Mouse (Mus musculus) lung, embryonic 14.5 days (tissue): ENCODE data around the gene Prkd3. TPM values are rescaled to one million over a fixed set of nuclear protein-coding genes. Genes with fewer than 3 reads are reported as not detected.

ENCODE experiments used
- ATAC-seq: fragments of 200-750 bp; cut with Nextera tagmentation; 2 replicates; pipeline ENCODE4 v1.8.0; 2017; ENCODE audit warnings: mild to moderate bottlenecking, moderate TSS enrichment, moderate library complexity; ENCODE audit not compliant: insufficient read depth
- DNase-seq: peaks from one replicate; pipeline ENCODE4 v3.0.0-alpha.2; 2015
- H3K27ac ChIP-seq: fragments of 300-500 bp; sonication (generic); 2 replicates; pipeline ENCODE4 v1.5.1; 2014; ENCODE audit warnings: low read depth, mild to moderate bottlenecking, moderate library complexity
- H3K27me3 ChIP-seq: fragments of 300-500 bp; sonication (generic); 2 replicates; pipeline ENCODE4 v1.6.1; 2014; ENCODE audit warnings: low read length, control low read depth; ENCODE audit not compliant: insufficient read depth
- H3K36me3 ChIP-seq: fragments of 300-500 bp; sonication (generic); 2 replicates; pipeline ENCODE4 v1.6.1; 2014; ENCODE audit warnings: control low read depth; ENCODE audit not compliant: insufficient read depth
- H3K4me1 ChIP-seq: fragments of 300-500 bp; sonication (generic); 2 replicates; pipeline ENCODE4 v1.6.1; 2014; ENCODE audit warnings: antibody characterized with exemption, control low read depth; ENCODE audit not compliant: insufficient read depth
- H3K4me2 ChIP-seq: fragments of 300-500 bp; sonication (generic); 2 replicates; pipeline ENCODE4 v1.6.1; 2014; ENCODE audit warnings: mild to moderate bottlenecking
- H3K4me3 ChIP-seq: fragments of 300-500 bp; sonication (generic); 2 replicates; pipeline ENCODE4 v1.5.1; 2014; ENCODE audit warnings: low read depth, low read length
- H3K9ac ChIP-seq: fragments of 300-500 bp; sonication (generic); 2 replicates; pipeline ENCODE4 v1.6.1; 2014
- H3K9me3 ChIP-seq: fragments of 300-500 bp; sonication (generic); 2 replicates; pipeline ENCODE4 v1.6.1; 2016; ENCODE audit warnings: low read depth, low read length, control low read depth
- CTCF ChIP-seq: IDR thresholded peaks from 2 replicates; pipeline ENCODE4 v1.5.1; 2016; ENCODE audit warnings: antibody characterized with exemption, low read depth
- WGBS: fragments of 180-500 bp; shearing (Covaris S2); extraction: QIAGEN DNeasy Blood & Tissue Kit; methylation state at CpG from one replicate; pipeline ENCODE4 v1.1.7; 2014; 5-methylcytosine and 5-hydroxymethylcytosine counted together
- polyA plus RNA-seq: library from polyadenylated mRNA; unstranded; fragments of >200 nt; fragmentation: Nextera tagmentation; extraction: Ambion mirVana; gene quantifications from 2 replicates; pipeline ENCODE4 v1.2.1, GENCODE M21; 2014

Prkd3 gene
- polyA plus RNA-seq, 1 experiment from 2014 or later, result 52.4 TPM

DNA sequence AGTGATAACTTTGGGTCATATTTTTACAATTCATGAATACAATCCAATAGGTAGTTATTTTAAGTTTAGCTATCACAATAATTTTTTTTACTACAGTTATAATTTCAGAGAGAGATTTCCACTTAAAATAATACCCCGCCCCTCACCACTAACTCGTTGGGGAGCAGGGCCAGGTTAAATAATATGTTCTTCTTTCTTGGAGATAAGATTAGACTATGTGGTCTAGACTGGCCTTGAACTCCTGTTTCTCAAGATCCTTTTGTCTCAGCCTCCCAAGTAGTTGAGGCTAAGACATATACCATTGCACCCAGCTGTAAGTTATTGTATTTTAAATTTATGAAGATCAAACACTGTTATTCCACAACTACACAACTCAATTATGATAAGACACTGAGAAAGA is 7.0 kb downstream of the Prkd3 start:
- no peak overlapping the region for H3K4me2 ChIP-seq
- no peaks in the 10 kb centered on the region for H3K9me3 ChIP-seq
- no peak overlapping the region for H3K9ac ChIP-seq
- WGBS, result 65% methylated on average over 2 of the region's 2 CpGs
- peaks cover 11% of the 10 kb centered on the region for H3K4me1 ChIP-seq
- TF ChIP-seq CTCF, result no peak
- H3K27me3 ChIP-seq, result no peaks in the 10 kb centered on the region
- ATAC-seq, result no peak
- no peak overlapping the region for H3K27ac ChIP-seq
- H3K36me3 ChIP-seq, result peaks cover 24% of the 10 kb centered on the region
- DNase-seq, result no peak
- H3K4me3 ChIP-seq, result no peak overlapping the region

- no peak for ATAC-seq
- H3K27ac ChIP-seq, result no peak overlapping the region
- TF ChIP-seq CTCF, result no peak
Observed at GRCm38 (mm10) chr17:78999745-79000270, 20.8 kb downstream of the Prkd3 start.

GRCm38 (mm10) chr17:78999189-78999588 is 21.4 kb downstream of the Prkd3 start:
- DNase-seq (no peak), ATAC-seq (no peak)
- no peak overlapping the region for H3K4me2 ChIP-seq
- no peak overlapping the region for H3K9ac ChIP-seq
- H3K9me3 ChIP-seq, result no peaks in the 10 kb centered on the region
- no peaks in the 10 kb centered on the region for H3K4me1 ChIP-seq
- H3K27me3 ChIP-seq, result no peaks in the 10 kb centered on the region
- H3K4me3 ChIP-seq, result no peak overlapping the region
- TF ChIP-seq CTCF, result no peak
- H3K36me3 ChIP-seq, result no peaks in the 10 kb centered on the region
- 90% methylated on average over 3 of the region's 3 CpGs for WGBS
- no peak overlapping the region for H3K27ac ChIP-seq

More at GRCm38 (mm10) chr17:78999745-79000270, 20.8 kb downstream of the Prkd3 start:
- Histone ChIP-seq H3K27me3 (no peaks in the 10 kb centered on the region), H3K4me2 (no peak overlapping the region), H3K4me3 (no peak overlapping the region), H3K36me3 (no peaks in the 10 kb centered on the region), H3K9ac (no peak overlapping the region), H3K4me1 (no peaks in the 10 kb centered on the region), H3K9me3 (no peaks in the 10 kb centered on the region)
- 89% methylated on average over 4 of the region's 4 CpGs for WGBS
- DNase-seq, result no peak

GRCm38 (mm10) chr17:78998130-78998529 is 22.5 kb downstream of the Prkd3 start:
- Histone ChIP-seq H3K4me1 (no peaks in the 10 kb centered on the region), H3K4me3 (no peak overlapping the region), H3K36me3 (no peaks in the 10 kb centered on the region), H3K9ac (no peak overlapping the region), H3K4me2 (no peak overlapping the region), H3K27me3 (no peaks in the 10 kb centered on the region), H3K27ac (no peak overlapping the region), H3K9me3 (no peaks in the 10 kb centered on the region)
- DNase-seq, result no peak
- ATAC-seq, result no peak
- WGBS, result 76% methylated on average over 2 of the region's 2 CpGs
- TF ChIP-seq CTCF, result no peak

DNA sequence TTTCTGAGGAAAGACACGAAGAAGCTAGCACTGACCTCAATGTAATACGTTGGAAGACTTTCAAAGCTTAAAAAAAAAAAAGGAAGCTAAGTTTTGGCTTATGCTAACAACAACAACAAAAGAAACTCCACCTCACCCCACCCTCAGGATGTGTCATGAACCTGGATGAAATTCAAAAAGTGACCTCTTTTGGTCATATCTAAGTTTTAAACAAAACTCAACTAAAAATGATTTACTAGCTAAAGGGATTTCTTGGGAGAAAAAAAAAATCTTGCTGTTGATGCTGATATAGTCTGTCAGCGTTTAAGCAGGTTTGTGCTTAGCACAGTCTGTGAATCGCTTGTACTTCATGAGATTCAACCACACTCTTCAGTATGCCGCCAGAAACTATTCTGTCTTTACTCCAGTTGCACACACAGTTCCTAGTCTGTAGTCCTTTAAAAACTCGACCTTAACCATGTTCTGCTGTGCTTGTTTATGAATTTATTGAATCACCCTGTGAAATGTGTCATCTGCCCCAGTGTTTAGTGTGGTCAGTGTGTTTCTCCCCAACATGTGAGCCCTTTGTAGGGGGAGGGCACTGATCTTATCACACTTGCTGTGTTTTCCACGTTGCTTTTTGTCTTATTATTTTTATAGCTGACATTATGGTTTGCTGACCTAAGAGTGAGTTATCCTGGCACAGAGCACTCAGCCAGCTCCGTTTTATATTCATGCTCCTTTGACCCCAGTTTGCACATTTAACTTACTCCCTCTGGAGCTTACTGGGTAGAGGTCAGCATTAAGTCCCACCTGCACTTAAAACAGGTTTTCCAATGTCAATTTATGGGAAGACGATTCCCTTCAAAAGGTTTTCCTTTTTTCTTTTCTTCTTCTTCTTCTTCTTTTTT is 25.4 kb downstream of the Prkd3 start:
- 51% methylated on average over 9 of the region's 9 CpGs for WGBS
- ATAC-seq, result no peak
- H3K4me2 ChIP-seq, result no peak overlapping the region
- H3K9me3 ChIP-seq, result no peaks in the 10 kb centered on the region
- no peaks in the 10 kb centered on the region for H3K27me3 ChIP-seq
- no peak for TF ChIP-seq CTCF
- H3K27ac ChIP-seq, result no peak overlapping the region
- no peaks in the 10 kb centered on the region for H3K36me3 ChIP-seq
- peak; percentile 18 for DNase-seq
- no peak overlapping the region for H3K4me3 ChIP-seq
- H3K9ac ChIP-seq, result no peak overlapping the region
- H3K4me1 ChIP-seq, result no peaks in the 10 kb centered on the region

DNA sequence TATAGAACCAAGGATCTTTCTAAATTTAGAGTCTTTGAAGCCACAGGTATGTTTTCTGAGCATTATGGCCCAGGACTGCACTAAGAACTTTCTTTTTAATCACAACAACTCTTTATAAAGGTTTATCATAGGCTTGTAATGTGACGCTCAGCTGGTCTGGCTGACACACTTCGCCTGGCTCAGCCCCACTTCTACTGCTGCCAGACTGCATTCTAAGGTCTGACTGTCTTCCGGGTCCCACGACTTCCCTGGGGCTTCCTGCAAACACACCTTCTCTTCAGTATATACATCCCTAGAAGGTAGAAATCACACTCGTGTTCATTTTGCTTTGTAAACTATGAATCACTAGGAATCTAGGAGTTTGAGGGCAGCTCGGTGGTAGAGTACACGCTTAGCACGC is 26.2 kb downstream of the Prkd3 start:
- H3K4me3 ChIP-seq, result no peak overlapping the region
- DNase-seq (no peak), ATAC-seq (no peak)
- no peak overlapping the region for H3K9ac ChIP-seq
- no peaks in the 10 kb centered on the region for H3K27me3 ChIP-seq
- H3K4me2 ChIP-seq, result no peak overlapping the region
- H3K36me3 ChIP-seq, result no peaks in the 10 kb centered on the region
- 72% methylated on average over 8 of the region's 8 CpGs for WGBS
- H3K27ac ChIP-seq, result no peak overlapping the region
- no peak for TF ChIP-seq CTCF
- no peaks in the 10 kb centered on the region for H3K9me3 ChIP-seq
- H3K4me1 ChIP-seq, result no peaks in the 10 kb centered on the region

DNA sequence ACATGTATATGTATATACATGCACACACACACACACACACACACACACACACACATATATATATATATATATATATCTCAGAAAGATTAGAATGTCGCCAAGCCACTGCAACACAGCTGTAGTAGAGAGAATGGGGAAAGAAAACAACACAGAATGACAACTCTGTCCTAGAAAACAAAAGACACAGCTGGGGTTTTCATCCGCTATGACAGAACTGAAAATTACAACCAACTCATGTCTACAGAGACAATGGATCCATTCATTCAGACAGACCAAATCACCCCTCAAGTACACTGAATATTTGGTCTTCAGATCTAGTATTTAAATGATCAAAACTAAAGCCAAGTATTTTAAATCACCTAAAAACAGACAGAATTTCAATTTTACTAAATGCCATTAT is 26.9 kb downstream of the Prkd3 start:
- no peak for TF ChIP-seq CTCF

More for the DNA sequence above, 26.9 kb downstream of the Prkd3 start:
- ATAC-seq (no peak), DNase-seq (no peak)
- WGBS, result 74% methylated on average over 2 of the region's 2 CpGs
- Histone ChIP-seq H3K4me3 (no peak overlapping the region), H3K4me1 (no peaks in the 10 kb centered on the region), H3K4me2 (no peak overlapping the region), H3K36me3 (no peaks in the 10 kb centered on the region), H3K9me3 (no peaks in the 10 kb centered on the region), H3K27me3 (no peaks in the 10 kb centered on the region), H3K9ac (no peak overlapping the region), H3K27ac (no peak overlapping the region)
